Mouse (Mus musculus): Measurements from ENCODE around the gene Nhp2.

GRCm38 (mm10) chr11:51649111-51649888 is 29.8 kb downstream of the Nhp2 start:
- no peak for TF ChIP-seq CTCF (conservative IDR thresholded peaks at IDR 0.05; ENCODE audit: low read length)
- no peak for TF ChIP-seq POU5F1 (IDR thresholded peaks at IDR 0.05; ENCODE audit: borderline replicate concordance, low read length)
- no peak for TF ChIP-seq NANOG (IDR thresholded peaks at IDR 0.05; ENCODE audit: borderline replicate concordance, low read length)

Data from E14TG2a.4 (cell line).